Mouse (Mus musculus): ENCODE data around the gene Acta2. TPM values are rescaled to one million over a fixed set of nuclear protein-coding genes. Genes with fewer than 3 reads are reported as not detected.

Gene Acta2
- polyA plus RNA-seq, 1 experiment from 2014 or later: 423 TPM

- DNase-seq (ENCODE audit: low spot score): peak; percentile 61
- Histone ChIP-seq H3K4me3 (ENCODE audit: low read depth, low read length) (no peak overlapping the region), H3K27ac (replicated peaks; ENCODE audit: low read depth, low read length) (no peak overlapping the region), H3K27me3 (replicated peaks; ENCODE audit: control insufficient read depth, insufficient read depth, low read length) (no peaks in the 10 kb centered on the region), H3K36me3 (ENCODE audit: control insufficient read depth, insufficient read depth, low read length) (0 out of 2 replicates have a peak, but pooled peaks cover 12% of the 10 kb centered on the region), H3K4me1 (ENCODE audit: control insufficient read depth, insufficient read depth, low read length) (no peaks in the 10 kb centered on the region), H3K9me3 (ENCODE audit: control insufficient read depth, low read length) (no peaks in the 10 kb centered on the region), H3K4me2 (ENCODE audit: low read depth, low read length) (no peak overlapping the region), H3K9ac (ENCODE audit: low read depth, low read length) (no peak overlapping the region)
- 70% methylated on average over 15 of the region's 15 CpGs for WGBS
- ATAC-seq (ENCODE audit: low read depth): 0 out of 2 replicates have a peak, but pooled peaks have one; percentile 24
These were observed 14.0 kb downstream of the Acta2 start for GRCm38 (mm10) chr19:34241247-34241915.

- Histone ChIP-seq H3K4me1 (ENCODE audit: control insufficient read depth, insufficient read depth, low read length) (no peaks in the 10 kb centered on the region), H3K27me3 (replicated peaks; ENCODE audit: control insufficient read depth, insufficient read depth, low read length) (no peaks in the 10 kb centered on the region), H3K4me2 (ENCODE audit: low read depth, low read length) (no peak overlapping the region), H3K27ac (replicated peaks; ENCODE audit: low read depth, low read length) (no peak overlapping the region), H3K9ac (ENCODE audit: low read depth, low read length) (no peak overlapping the region), H3K9me3 (ENCODE audit: control insufficient read depth, low read length) (no peaks in the 10 kb centered on the region), H3K4me3 (ENCODE audit: low read depth, low read length) (no peak overlapping the region), H3K36me3 (ENCODE audit: control insufficient read depth, insufficient read depth, low read length) (peaks cover 12% of the 10 kb centered on the region; the same call in 1 of the 2 replicates)
- ATAC-seq (ENCODE audit: low read depth): no peak
- WGBS: 87% methylated on average over 5 of the region's 5 CpGs
- no peak for DNase-seq (ENCODE audit: low spot score)
These were observed 14.9 kb downstream of the Acta2 start for GRCm38 (mm10) chr19:34240273-34241039.

GRCm38 (mm10) chr19:34237746-34238145, 17.6 kb downstream of the Acta2 start:
- Histone ChIP-seq H3K4me1 (ENCODE audit: control insufficient read depth, insufficient read depth, low read length) (no peaks in the 10 kb centered on the region), H3K9ac (ENCODE audit: low read depth, low read length) (no peak overlapping the region), H3K4me3 (ENCODE audit: low read depth, low read length) (no peak overlapping the region), H3K27ac (replicated peaks; ENCODE audit: low read depth, low read length) (no peak overlapping the region), H3K4me2 (ENCODE audit: low read depth, low read length) (no peak overlapping the region), H3K9me3 (ENCODE audit: control insufficient read depth, low read length) (no peaks in the 10 kb centered on the region), H3K36me3 (ENCODE audit: control insufficient read depth, insufficient read depth, low read length) (peaks cover 21% of the 10 kb centered on the region; the same call in 1 of the 2 replicates), H3K27me3 (replicated peaks; ENCODE audit: control insufficient read depth, insufficient read depth, low read length) (no peaks in the 10 kb centered on the region)
- 98% methylated on average over 2 of the region's 2 CpGs for WGBS
- DNase-seq (ENCODE audit: low spot score): no peak
- no peak for ATAC-seq (ENCODE audit: low read depth)

GRCm38 (mm10) chr19:34236049-34236448, 19.3 kb downstream of the Acta2 start:
- no peaks in the 10 kb centered on the region for H3K9me3 ChIP-seq (ENCODE audit: control insufficient read depth, low read length)
- H3K27ac ChIP-seq (replicated peaks; ENCODE audit: low read depth, low read length): no peak overlapping the region
- no peak overlapping the region for H3K9ac ChIP-seq (ENCODE audit: low read depth, low read length)
- H3K27me3 ChIP-seq (replicated peaks; ENCODE audit: control insufficient read depth, insufficient read depth, low read length): no peaks in the 10 kb centered on the region
- ATAC-seq (ENCODE audit: low read depth) (no peak), DNase-seq (ENCODE audit: low spot score) (no peak)
- no peaks in the 10 kb centered on the region for H3K4me1 ChIP-seq (ENCODE audit: control insufficient read depth, insufficient read depth, low read length)
- H3K4me2 ChIP-seq (ENCODE audit: low read depth, low read length): no peak overlapping the region
- peaks cover 21% of the 10 kb centered on the region; the same call in 1 of the 2 replicates for H3K36me3 ChIP-seq (ENCODE audit: control insufficient read depth, insufficient read depth, low read length)
- H3K4me3 ChIP-seq (ENCODE audit: low read depth, low read length): no peak overlapping the region
- 96% methylated on average over 3 of the region's 3 CpGs for WGBS

GRCm38 (mm10) chr19:34233944-34234343, 21.4 kb downstream of the Acta2 start:
- 67% methylated on average over 14 of the region's 14 CpGs for WGBS
- no peaks in the 10 kb centered on the region for H3K27me3 ChIP-seq (replicated peaks; ENCODE audit: control insufficient read depth, insufficient read depth, low read length)
- H3K27ac ChIP-seq (replicated peaks; ENCODE audit: low read depth, low read length): no peak overlapping the region
- H3K9ac ChIP-seq (ENCODE audit: low read depth, low read length): no peak overlapping the region
- 0 out of 2 replicates have a peak overlapping the region, but pooled peaks have one; percentile 10 for H3K4me2 ChIP-seq (ENCODE audit: low read depth, low read length)
- H3K4me3 ChIP-seq (ENCODE audit: low read depth, low read length): no peak overlapping the region
- H3K9me3 ChIP-seq (ENCODE audit: control insufficient read depth, low read length): no peaks in the 10 kb centered on the region
- peaks cover 21% of the 10 kb centered on the region; the same call in 1 of the 2 replicates for H3K36me3 ChIP-seq (ENCODE audit: control insufficient read depth, insufficient read depth, low read length)
- DNase-seq (ENCODE audit: low spot score) (peak; percentile 75), ATAC-seq (ENCODE audit: low read depth) (no peak)
- no peaks in the 10 kb centered on the region for H3K4me1 ChIP-seq (ENCODE audit: control insufficient read depth, insufficient read depth, low read length)

- Histone ChIP-seq H3K4me3 (ENCODE audit: low read depth, low read length) (no peak overlapping the region), H3K4me2 (ENCODE audit: low read depth, low read length) (no peak overlapping the region), H3K4me1 (ENCODE audit: control insufficient read depth, insufficient read depth, low read length) (no peaks in the 10 kb centered on the region), H3K36me3 (ENCODE audit: control insufficient read depth, insufficient read depth, low read length) (peaks cover 16% of the 10 kb centered on the region; the same call in 1 of the 2 replicates), H3K27me3 (replicated peaks; ENCODE audit: control insufficient read depth, insufficient read depth, low read length) (no peaks in the 10 kb centered on the region), H3K9me3 (ENCODE audit: control insufficient read depth, low read length) (no peaks in the 10 kb centered on the region), H3K9ac (ENCODE audit: low read depth, low read length) (no peak overlapping the region), H3K27ac (replicated peaks; ENCODE audit: low read depth, low read length) (no peak overlapping the region)
- no peak for DNase-seq (ENCODE audit: low spot score)
- 45% methylated on average over 5 of the region's 5 CpGs for WGBS
- no peak for ATAC-seq (ENCODE audit: low read depth)
These were observed 23.1 kb downstream of the Acta2 start for GRCm38 (mm10) chr19:34232326-34232725.

- H3K9me3 ChIP-seq (ENCODE audit: control insufficient read depth, low read length): no peaks in the 10 kb centered on the region
- ATAC-seq (ENCODE audit: low read depth): no peak
- H3K9ac ChIP-seq (ENCODE audit: low read depth, low read length): no peak overlapping the region
- DNase-seq (ENCODE audit: low spot score): no peak
- no peak overlapping the region for H3K4me2 ChIP-seq (ENCODE audit: low read depth, low read length)
- no peaks in the 10 kb centered on the region for H3K27me3 ChIP-seq (replicated peaks; ENCODE audit: control insufficient read depth, insufficient read depth, low read length)
- WGBS: 57% methylated on average over 7 of the region's 7 CpGs
- no peaks in the 10 kb centered on the region for H3K4me1 ChIP-seq (ENCODE audit: control insufficient read depth, insufficient read depth, low read length)
- no peak overlapping the region for H3K4me3 ChIP-seq (ENCODE audit: low read depth, low read length)
- H3K36me3 ChIP-seq (ENCODE audit: control insufficient read depth, insufficient read depth, low read length): peaks cover 8% of the 10 kb centered on the region; the same call in 1 of the 2 replicates
- no peak overlapping the region for H3K27ac ChIP-seq (replicated peaks; ENCODE audit: low read depth, low read length)
These were observed 23.8 kb downstream of the Acta2 start for GRCm38 (mm10) chr19:34231596-34231995.

GRCm38 (mm10) chr19:34222805-34223204, 32.6 kb downstream of the Acta2 start:
- no peak for ATAC-seq (ENCODE audit: low read depth)
- no peaks in the 10 kb centered on the region for H3K27me3 ChIP-seq (replicated peaks; ENCODE audit: control insufficient read depth, insufficient read depth, low read length)
- 88% methylated on average over 3 of the region's 3 CpGs for whole genome bisulfite sequencing

More at GRCm38 (mm10) chr19:34222805-34223204, 32.6 kb downstream of the Acta2 start:
- H3K4me2 ChIP-seq (ENCODE audit: low read depth, low read length): no peak overlapping the region
- H3K27ac ChIP-seq (replicated peaks; ENCODE audit: low read depth, low read length): no peak overlapping the region
- no peaks in the 10 kb centered on the region for H3K9me3 ChIP-seq (ENCODE audit: control insufficient read depth, low read length)
- no peaks in the 10 kb centered on the region for H3K4me1 ChIP-seq (ENCODE audit: control insufficient read depth, insufficient read depth, low read length)
- H3K9ac ChIP-seq (ENCODE audit: low read depth, low read length): no peak overlapping the region
- H3K36me3 ChIP-seq (ENCODE audit: control insufficient read depth, insufficient read depth, low read length): 0 out of 2 replicates have a peak, but pooled peaks cover 4% of the 10 kb centered on the region
- no peak for DNase-seq (ENCODE audit: low spot score)
- H3K4me3 ChIP-seq (ENCODE audit: low read depth, low read length): no peak overlapping the region
